Mouse (Mus musculus): ENCODE results near the gene Fbxl18.
"Not testable (repeated sequence)": the region's sequence is repeated elsewhere in the genome, so short reads cannot be mapped to it uniquely, and the experiment has no call there.

Fbxl18 gene

DNA sequence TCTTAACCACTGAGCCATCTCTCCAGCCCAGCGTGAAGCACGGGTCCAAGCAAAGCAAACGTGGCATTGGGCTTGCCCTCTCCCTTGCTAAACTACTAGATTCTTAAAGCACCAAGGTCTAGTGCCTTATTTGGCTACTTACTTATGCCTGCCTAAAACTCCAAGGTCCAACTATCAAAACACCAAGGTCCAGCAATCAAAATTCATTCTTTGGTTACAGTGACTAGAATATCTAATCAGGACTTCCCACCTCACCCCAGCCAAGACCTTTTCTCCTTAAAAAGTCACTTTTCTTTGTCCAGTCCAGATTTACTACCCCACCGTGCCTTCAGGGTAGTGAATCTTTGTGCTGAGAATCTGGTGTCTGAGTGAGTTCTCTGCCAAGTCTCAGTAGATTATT, 3.1 kb upstream of the Fbxl18 start:
- DNase-seq, result no peak

DNA sequence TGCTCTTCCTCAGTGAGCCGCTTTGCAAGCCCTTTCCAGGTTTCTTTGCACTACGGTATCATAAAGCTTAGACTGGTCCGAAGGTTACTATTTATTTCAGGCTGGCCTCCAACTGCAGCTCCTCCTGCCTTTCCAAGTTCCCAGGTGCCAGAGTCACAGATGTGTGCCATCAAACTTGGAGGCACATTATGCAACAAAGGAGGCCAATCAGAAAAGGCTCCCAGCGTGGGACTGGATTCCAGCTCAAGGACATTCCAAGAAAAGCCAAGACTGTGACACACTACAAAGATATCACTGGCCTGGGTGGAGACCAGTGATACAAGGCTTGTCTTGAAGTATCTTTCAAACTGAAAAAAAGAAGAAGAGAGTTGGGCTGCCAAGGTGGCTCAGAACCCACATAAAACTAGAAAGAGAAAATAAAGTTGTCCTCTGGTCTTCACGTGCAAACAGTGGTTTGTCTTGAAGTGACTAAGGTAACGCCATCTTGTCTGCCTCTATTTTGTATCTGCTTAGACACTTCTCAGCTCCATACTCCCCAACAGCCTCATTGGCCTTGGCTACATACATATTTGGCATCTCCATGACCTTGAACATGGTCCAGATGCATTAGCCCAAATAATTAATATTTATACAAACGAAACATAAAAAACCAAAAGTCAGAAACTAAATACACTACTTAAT, 2.5 kb upstream of the Fbxl18 start:
- no peak for DNase-seq

DNA sequence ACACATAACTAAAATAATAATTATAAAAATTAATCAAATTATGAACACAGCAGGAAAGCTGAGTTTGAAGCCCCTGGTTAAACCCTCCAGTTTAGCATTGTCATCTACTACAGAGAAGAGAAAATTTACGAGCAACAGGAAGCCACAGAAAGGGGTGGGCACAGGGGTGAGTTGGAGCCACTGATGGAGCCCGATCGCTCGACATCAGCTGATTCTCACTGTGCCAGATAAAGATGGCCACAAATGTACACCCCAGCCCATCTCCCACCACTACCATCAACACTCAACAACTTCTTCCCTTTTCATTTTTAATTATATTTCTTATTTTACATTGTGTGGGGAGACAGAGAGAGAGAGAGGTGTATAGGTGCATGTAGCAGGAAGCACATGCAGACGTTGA, 1.5 kb upstream of the Fbxl18 start:
- no peak for DNase-seq

DNA sequence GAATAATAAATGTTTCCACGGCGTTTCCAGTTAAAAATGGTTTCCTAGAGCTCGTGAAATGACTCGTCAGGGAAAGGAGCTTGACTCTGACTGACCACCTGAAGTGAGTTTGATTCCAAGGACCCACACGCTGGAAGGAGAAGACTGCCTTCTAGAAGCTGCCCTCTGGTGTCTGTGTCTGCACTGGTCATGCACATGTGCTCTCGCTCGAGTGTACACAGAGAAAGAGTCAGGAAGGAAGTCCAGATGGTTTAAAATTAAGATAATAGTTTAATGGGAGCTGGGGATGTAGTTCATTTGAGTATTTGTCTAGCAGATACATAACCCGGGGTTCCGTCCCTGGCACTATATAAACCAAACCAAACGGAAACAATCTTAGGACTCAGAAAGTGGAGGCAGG, 971 bp upstream of the Fbxl18 start:
- DNase-seq, result no peak

DNA sequence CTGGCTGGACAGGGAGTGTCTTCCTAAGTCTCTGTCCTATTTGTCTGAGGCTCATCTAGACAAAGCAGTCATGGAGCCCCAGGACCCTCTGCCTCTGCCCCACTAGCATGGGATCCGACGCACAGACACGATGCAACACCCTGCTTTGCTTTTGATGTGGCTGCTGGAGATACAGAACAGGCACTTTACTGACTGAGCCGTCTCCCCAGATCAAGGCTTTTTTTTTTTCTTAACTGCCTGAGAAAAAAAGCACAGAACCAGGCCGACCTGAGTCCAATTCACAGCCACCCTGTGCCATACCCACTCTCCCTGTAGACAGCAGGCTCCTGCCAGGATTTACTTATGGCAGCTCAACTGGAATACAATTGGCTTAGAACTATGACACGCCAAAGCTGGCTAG, 3.8 kb downstream of the Fbxl18 start:
- no peak for DNase-seq

DNA sequence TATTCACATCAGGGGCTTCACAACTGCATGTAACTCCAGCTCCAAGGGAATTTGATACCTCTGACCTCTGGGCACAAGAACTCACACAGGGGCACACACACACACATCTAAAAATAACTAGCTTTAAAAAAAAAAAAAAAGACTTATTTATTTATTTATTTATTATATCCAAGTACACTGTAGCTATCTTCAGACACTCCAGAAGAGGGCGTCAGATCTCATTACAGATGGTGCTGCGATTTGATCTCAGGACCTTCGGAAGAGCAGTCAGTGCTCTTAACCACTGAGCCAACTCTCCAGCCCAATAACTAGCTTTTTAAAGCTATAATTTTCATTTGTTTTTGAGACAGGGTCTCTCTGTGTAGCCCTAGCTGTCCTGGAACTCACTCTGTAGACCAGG, 7.7 kb downstream of the Fbxl18 start:
- not testable (repeated sequence) for DNase-seq

DNA sequence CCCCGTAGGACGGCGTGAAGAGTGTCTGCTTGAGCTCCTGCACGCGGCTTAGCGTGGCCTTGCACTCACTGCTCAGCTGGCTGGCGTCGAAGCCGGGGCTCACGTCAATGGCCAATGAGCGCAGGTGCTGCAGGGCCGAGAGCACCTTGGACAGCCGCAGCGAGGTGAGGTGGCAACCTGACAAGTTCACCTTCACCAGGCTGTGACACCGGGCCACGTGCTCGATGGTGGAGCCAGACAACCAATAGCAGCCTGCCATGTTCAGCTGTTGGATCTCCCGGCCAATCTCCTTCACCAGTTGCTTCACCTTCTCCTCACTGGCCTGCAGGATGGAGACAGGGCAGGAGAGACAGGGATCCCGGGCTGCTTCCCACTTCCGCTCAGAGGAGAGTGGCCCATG, 8.5 kb downstream of the Fbxl18 start:
- DNase-seq, result no peak

DNA sequence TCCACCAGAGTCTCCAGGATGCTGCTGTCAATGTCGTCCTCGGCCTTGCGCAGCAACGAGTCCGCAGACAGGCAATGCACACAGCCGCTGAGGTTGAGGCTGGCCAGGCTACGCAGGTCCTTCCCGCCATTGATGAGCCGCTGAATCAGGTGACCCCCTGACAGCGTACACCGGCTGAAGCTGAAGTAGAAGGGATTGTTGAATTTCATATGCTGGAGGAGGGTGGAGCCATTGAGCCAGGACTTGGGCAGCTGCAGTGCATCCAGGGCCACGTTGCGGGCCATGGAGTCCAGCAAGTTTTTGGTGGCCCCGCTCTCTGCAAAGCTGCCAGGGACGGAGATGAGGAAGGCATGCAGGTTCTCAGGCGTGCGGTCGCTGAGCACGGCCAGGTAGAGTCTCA, 9.0 kb downstream of the Fbxl18 start:
- no peak for DNase-seq

DNA sequence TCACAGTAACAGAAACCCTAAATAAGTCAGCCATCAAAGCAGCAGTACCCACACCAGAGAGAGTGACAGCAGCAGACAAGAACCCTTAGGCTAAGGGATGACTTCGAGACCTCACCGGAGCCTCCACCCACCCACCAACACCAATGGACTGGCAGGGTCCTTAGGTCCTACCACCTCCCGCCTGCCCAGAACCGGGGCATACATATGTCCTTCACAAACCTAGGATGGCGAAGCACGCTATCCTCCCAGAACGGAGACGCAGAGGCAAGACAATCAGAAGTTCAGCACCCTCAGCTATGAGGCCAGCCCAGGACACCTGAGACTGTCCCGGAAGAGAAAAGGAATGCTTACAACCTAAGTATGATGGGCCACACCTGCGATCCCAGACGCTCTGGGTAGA, 12.8 kb downstream of the Fbxl18 start:
- DNase-seq, result no peak

DNA sequence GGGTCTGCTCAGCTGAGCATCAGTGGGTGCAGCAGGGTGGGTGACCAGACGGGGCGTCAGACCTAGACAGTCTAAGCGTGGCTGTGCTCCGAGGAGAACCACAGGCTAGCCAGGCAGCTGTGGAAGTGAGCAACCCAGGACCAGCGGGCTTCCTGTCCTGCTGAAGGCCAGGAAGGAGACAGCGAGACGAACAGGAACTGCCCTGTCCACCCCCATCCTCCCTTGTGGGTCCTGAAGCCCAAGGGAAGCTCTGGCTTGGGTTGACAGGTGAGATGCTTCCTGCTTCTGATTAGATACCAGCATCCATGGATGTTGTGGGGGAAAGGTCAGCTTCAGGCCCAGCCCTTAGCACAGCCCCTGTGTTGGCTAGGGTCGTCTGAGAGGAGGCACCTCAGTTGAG, 13.3 kb downstream of the Fbxl18 start:
- DNase-seq, result no peak

DNA sequence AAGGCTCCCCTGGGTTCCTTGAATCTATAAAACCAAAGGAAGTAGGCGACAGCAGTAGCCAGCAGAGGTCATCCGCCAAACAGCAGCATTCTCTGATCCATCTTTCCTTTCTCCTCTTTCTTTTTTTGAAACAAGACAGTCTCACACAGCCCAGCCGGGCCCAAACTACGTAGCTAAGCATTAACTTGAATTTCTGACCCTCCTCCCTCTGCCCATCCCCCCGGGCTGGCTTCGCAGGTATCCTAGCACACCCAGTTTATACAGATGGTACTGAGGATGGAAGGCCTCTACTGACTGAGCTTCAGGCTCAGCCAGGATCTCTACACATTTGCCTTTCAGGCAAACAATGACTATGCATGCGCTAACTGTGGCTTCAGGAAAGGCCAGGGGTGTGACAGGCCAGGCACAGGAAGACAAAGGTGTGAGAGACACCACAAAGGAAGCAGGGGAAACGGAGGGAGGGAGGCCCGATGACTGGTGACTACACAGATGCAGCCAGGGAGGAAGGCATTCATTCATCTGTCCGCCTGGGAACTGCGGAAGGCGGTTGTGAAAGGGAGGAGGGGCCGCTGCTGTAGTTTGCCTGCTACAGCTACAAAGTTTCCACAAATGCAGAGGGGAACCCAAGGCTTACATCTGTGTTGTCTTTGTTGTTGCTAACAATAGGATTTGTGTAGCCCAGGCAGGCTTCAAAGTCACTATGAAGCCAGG, 14.3 kb downstream of the Fbxl18 start:
- no peak for DNase-seq

DNA sequence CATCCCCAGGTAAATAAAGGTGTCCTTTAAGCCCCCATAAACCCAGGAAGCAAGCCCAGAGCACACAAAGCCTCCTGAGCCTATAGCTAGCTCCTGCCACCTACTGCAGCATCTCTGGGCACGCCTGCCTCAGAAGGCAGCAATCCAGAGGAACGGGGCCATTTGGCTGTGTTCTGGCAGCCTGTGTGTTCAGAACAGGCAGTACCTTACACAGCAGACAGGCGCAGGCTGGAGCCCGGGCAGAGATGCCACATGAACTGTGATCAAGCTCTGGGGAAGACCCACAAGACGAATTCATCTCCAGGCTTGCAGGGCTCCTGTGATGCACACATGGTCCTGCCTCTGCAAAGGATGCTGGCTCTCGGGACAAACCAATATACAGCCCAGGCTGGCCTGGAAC, 15.0 kb downstream of the Fbxl18 start:
- no peak for DNase-seq

DNA sequence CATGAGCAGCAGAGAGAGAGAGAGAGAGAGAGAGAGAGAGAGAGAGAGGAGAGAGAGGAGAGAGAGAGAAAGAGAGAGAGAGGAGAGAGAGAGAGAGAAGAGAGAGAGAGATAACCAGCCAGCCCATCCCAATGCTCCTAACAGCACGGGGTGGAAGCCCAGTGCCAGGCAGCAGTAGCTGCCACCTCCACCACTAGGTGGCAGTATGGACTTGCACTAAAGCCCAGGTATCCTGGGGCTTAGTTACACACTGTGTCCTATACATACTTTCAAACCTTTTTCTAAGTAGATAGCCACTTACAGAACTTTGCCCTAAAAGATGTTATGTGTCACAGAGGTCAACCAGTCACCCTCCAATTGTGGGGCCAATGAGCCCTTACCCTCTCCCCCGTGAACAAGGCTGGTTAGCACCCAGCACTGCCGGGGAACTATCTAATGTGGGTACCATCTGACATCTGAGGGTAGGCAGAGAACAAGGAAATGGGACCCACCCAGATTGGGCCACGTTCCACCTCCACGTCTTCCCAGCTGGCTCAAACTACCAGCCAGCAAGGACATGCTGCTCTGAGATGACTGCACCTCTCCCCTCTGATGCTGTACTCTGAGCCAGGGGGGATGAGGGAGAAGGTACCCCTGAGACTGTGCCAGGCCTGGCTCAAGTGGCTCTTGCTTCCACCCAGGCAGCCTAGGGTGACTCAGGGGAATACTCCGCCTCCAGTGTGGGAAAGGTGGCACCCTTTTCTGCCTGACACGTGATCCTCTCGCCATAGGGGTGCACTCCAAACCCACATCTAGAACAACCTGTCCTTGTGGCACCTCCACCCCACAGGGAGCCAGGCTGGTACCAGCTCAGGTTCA, 15.7 kb downstream of the Fbxl18 start:
- peak; percentile 89 for DNase-seq

DNA sequence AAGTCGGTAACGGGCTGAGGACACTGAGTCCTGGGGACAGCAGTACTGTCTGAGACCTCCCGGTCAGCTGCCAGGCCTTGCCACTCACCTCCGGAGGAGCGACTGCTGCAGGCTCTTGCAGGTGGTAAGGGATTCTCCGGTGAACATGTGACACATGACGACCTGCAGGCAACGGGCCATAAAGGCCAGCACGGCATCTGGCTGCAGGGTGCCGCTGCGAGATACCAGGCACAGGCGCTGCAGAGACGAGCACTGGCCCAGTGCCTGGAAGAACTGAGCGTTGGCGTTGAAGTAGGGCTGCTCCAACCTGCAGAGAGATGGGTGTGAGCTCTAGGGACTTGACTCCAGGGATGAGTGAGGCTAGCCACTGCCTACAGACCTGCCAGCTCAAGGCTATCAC, 16.7 kb downstream of the Fbxl18 start:
- no peak for DNase-seq

DNA sequence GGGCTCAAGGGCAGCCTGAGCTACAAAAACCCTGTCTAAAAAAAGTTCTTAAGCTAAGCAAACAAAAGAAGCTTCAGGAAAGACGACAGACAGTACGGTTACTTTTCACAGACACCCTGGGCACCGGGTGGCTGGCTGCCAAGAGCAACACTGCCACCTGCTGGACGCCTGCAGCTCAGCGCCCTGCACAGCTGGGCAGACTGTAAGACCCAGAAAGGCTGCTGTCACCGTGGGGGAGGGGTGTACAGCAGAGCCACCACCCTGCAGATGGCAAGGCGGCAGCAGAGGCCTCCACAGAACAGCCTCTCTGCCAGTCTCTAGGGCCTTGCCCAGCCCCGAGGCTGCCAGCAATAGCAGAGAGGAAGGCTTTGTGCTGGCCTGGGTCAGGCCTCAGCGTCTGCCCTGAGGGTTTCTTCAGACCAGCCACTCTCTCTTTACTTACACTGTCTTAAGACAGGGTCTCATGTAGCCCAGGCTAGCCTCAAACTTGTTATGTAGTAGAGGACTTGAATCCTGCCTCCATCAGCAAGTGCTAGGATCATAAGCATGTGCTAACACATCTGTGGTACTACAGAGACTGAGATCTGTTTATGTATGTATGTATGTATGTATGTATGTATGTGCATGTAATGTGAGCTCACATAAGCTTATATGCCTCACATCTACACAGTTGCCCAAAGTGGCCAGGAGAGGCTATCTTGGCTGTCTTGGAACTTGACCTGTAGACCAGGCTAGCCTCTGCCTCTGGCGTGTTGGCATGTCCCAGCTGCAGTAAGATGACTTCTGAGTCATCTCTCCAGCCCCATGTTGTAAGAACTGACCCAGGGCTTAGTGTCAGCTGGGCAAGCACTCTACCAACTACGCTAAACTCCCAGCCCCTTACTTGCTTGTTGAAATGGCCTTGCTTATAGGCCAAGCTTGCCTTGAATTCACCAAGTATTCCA, 17.6 kb downstream of the Fbxl18 start:
- peak; percentile 86 for DNase-seq

DNA sequence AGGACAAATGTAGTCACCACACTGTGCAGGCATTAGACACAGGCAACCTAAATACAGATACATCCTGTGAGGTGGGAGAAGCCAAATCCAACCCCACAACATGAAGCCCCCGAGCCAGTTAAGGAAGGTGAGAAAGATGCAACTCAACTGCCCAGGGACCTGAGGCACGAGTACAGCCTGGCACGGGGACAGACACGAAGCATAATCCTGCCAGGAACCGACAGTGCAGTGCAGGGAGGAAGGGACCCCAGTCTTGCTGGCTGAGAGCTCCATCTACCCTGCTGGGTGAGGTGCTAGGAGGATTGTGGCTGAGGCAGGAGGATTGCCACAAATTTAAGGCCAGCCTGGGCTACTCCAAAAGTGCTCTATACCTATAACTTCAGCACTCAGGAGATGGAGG, 18.3 kb downstream of the Fbxl18 start:
- DNase-seq, result no peak

DNA sequence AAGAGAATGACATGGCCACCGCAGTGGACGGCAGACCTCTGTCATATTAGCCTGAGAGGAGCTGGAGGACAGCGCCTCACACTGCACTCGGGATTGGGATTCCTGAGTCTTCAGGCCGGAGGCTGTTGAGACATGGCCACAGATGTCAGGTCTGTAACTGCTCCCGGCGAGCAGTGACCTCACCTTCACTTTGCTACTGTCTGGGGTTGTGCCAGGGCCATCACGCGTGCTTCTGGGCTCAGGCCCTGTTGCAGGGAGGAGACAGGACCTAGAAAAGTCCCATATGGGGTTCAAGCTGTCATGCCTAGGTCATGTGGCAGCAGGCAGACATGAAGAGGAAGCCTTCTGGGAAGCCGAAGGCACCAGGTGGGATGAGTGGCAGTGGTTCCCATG, 19.7 kb downstream of the Fbxl18 start:
- no peak for DNase-seq

DNA sequence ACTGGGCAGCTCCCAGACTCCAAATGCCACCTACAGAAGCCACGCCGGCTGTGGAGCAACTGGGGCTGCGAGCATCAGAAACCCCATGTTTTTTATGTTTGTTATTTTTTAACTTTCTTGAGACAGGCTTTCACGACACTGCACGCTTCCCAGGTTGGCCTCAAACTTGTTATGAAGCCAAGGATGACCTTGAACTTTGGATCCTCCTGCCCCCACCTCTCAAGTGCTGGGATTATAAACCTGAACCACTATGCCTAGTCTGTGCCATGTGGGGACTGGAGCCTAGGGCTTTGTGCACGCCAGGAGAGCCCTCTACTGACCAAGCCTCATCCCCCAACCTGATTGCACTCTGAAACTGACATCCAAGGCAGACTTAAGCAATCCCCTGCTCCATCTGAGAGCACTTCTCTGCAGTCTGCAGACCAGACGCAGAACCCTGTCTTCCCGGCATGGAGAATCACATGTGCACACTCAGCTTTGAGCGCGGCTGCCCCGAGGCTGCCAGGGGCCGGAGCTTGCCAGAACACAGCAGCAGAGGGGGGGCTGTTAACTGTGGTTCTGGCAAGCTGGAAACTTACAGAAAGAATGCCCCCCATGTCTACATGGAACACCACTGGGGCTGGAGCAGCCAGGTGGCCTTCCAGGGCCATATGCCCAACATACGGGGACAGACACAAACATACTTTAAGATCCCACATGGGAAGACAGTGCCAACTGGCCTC, 20.3 kb downstream of the Fbxl18 start:
- no peak for DNase-seq

DNA sequence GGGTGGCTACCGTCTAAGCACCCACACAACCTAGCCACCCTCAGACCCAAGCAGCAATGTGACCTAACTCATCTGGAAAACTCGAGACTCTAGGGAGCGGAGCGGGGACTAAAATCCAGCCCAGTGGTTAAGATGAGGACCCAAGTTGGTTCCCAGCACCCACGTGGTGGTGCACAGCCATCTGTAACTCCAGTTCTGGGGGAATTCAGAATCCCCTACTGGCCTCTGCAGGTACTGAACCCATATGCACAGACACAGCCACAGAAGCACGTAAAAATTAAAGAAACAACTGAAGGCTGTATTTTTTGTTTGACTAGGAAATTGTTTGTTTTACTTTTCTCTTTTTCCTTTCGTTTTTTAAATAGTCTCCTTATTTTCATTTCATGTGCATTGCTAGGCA, 21.5 kb downstream of the Fbxl18 start:
- DNase-seq, result no peak

DNA sequence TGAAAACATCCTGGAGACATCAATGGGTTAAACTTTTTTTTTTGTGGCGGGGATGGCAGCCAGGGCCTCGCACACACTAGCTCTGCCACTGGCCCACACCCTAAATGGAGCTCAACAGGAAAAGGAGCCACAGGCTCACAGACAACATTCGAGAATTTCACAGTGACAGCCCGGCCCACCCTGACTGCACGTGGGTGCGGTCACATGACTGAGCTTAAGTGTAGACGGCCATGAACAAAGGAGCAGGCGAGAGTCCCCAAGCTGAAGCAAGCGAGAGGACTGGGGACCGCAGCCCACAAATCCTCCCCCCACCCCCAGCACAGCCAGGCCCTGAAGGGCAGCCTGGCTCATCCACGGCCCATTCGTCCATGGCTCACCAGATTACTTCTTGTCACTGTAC, 23.5 kb downstream of the Fbxl18 start:
- no peak for DNase-seq

DNA sequence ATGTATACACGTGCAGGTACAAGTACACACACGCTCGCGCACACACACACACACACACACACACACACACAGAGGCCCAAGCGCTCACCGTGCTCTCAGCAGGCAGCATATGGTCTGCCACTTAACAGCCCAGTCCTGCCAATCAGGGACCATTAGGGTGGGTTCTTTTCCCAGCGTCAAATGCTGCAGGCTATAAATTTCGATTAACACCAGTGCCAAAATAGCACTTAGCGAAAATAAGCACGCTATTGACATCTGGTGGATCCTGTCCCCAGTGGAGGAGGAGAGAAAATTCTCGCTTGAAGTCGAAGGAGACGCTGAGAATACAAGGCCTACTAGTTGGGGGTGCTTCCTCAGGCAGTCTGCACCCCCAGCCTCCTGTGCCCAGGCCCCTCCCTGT, 25.8 kb downstream of the Fbxl18 start:
- no peak for DNase-seq

DNA sequence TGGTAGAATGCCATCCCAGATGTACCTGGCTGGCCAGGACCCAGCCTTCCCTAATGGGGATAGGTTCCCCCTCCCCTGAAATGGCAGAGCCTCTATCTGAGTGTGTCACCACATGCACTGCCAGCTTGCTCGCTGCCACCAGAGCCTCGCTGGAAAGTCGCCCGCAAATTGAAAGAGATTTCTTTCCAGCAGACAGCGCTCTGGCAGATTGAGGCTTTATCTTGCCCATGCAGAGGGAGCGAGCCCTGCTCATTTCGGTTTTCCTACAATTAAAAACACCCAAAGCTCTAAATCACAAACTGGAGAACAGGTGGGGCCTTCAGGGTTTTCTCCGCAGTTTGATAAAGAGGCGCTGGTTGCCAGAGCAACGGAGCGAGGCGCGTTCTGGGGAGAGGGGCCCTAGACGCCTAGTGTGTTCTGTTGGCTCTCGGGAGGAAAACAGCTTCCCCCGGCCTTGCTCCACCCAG, 37.4 kb downstream of the Fbxl18 start:
- DNase-seq, result no peak

Measured in liver (tissue).